Mouse (Mus musculus): Measurements from ENCODE around the gene Igfbp7. TPM values are rescaled to one million over a fixed set of nuclear protein-coding genes. Genes with fewer than 3 reads are reported as not detected.

Igfbp7 gene
- total RNA-seq, 2 experiments from 2014 or later = 862 to 986 TPM

GRCm38 (mm10) chr5:77349971-77350658 is 57.7 kb downstream of the Igfbp7 start:
- no peak for DNase-seq

- DNase-seq = peak; percentile 33 to 42
Observed at GRCm38 (mm10) chr5:77348901-77349300, 58.9 kb downstream of the Igfbp7 start.

GRCm38 (mm10) chr5:77340033-77340432 is 67.8 kb downstream of the Igfbp7 start:
- DNase-seq = no peak

GRCm38 (mm10) chr5:77330154-77330553 is 77.7 kb downstream of the Igfbp7 start:
- no peak for DNase-seq

- DNase-seq = peak in 1 of 2 experiments; percentile 21
Observed at GRCm38 (mm10) chr5:77324936-77325335, 82.9 kb downstream of the Igfbp7 start.

- no peak for DNase-seq
Observed at GRCm38 (mm10) chr5:77314986-77315385, 92.9 kb downstream of the Igfbp7 start.

GRCm38 (mm10) chr5:77314206-77314605 is 93.6 kb downstream of the Igfbp7 start:
- DNase-seq = no peak

GRCm38 (mm10) chr5:77309924-77310772 is 97.7 kb downstream of the Igfbp7 start, which contains the start of the genes Noa1 and Polr2b:
Gene Noa1, minus strand, starts transcription at chr5:77310084.
Gene Polr2b, plus strand, starts transcription at chr5:77310147.
- peak; percentile 99 for DNase-seq

GRCm38 (mm10) chr5:77309051-77309906 is 98.6 kb downstream of the Igfbp7 start:
- peak; percentile 38 to 48 for DNase-seq

- DNase-seq = no peak
Observed at GRCm38 (mm10) chr5:77307821-77308553, 99.9 kb downstream of the Igfbp7 start.

GRCm38 (mm10) chr5:77301296-77301903 is 106.4 kb downstream of the Igfbp7 start:
- no peak for DNase-seq

GRCm38 (mm10) chr5:77299486-77299885 is 108.4 kb downstream of the Igfbp7 start:
- DNase-seq = no peak

Other genes with a start within 250 kb of the Igfbp7 start
- gene Spink2, start 196.6 kb downstream of the Igfbp7 start, total RNA-seq (2021) = under 1 TPM in 1 of 2 experiments, not detected in 1; 0.49 TPM
- 10 to 100 TPM; 24.8 to 26.8 TPM for gene Rest, start 142.6 kb downstream of the Igfbp7 start, total RNA-seq (2021)
- gene Noa1, start 98.0 kb downstream of the Igfbp7 start, total RNA-seq (2021) = 10 to 100 TPM; 26.0 to 30.0 TPM
- gene Polr2b, start 97.9 kb downstream of the Igfbp7 start, total RNA-seq (2021) = 10 to 100 TPM; 55.9 to 93.4 TPM

Data from adrenal gland, postnatal 36 days (tissue).